Mouse (Mus musculus) layer of hippocampus, adult 9-11 months (tissue): ENCODE results near the gene Elp1.
A peak's percentile ranks its signal among the peaks of the same experiment; 100 is the strongest.

Source experiments
- DNase-seq: peaks from one replicate; pipeline ENCODE4 v3.0.0; 2022

The Elp1 gene

GRCm38 (mm10) chr4:56801907-56802668 lies at the start of gene Elp1, which contains the start of gene Fam206a:
TSS of gene Elp1 (minus strand) at chr4:56802331.
TSS of gene Fam206a (plus strand) at chr4:56802345.
- peak; percentile 94 for DNase-seq

GRCm38 (mm10) chr4:56850724-56851123 lies 48.6 kb upstream of the Elp1 start:
- DNase-seq = peak; percentile 29

- DNase-seq = no peak
These were observed 45.9 kb upstream of the Elp1 start for GRCm38 (mm10) chr4:56848044-56848443.

- DNase-seq = no peak
These were observed 45.3 kb upstream of the Elp1 start for GRCm38 (mm10) chr4:56847400-56847799.

- no peak for DNase-seq
These were observed 43.9 kb upstream of the Elp1 start for GRCm38 (mm10) chr4:56845896-56846533.

GRCm38 (mm10) chr4:56844911-56845310 lies 42.8 kb upstream of the Elp1 start:
- DNase-seq = no peak

GRCm38 (mm10) chr4:56843963-56844362 lies 41.8 kb upstream of the Elp1 start:
- DNase-seq = no peak

- no peak for DNase-seq
These were observed 40.4 kb upstream of the Elp1 start for GRCm38 (mm10) chr4:56842501-56842900.

- no peak for DNase-seq
These were observed 38.2 kb upstream of the Elp1 start for GRCm38 (mm10) chr4:56840297-56840696.

- no peak for DNase-seq
These were observed 35.5 kb upstream of the Elp1 start for GRCm38 (mm10) chr4:56837661-56838060.

GRCm38 (mm10) chr4:56831998-56832397 lies 29.9 kb upstream of the Elp1 start:
- DNase-seq = no peak

- DNase-seq = no peak
These were observed 29.0 kb upstream of the Elp1 start for GRCm38 (mm10) chr4:56831013-56831609.

GRCm38 (mm10) chr4:56829511-56829921 lies 27.4 kb upstream of the Elp1 start:
- DNase-seq = peak; percentile 47

GRCm38 (mm10) chr4:56828932-56829331 lies 26.8 kb upstream of the Elp1 start:
- no peak for DNase-seq

GRCm38 (mm10) chr4:56824231-56824630 lies 22.1 kb upstream of the Elp1 start:
- no peak for DNase-seq

GRCm38 (mm10) chr4:56820017-56820550 lies 18.0 kb upstream of the Elp1 start:
- DNase-seq = no peak

GRCm38 (mm10) chr4:56815131-56815530 lies 13.0 kb upstream of the Elp1 start:
- DNase-seq = no peak

GRCm38 (mm10) chr4:56812096-56812495 lies 10.0 kb upstream of the Elp1 start:
- no peak for DNase-seq

GRCm38 (mm10) chr4:56811642-56812041 lies 9.5 kb upstream of the Elp1 start:
- no peak for DNase-seq

GRCm38 (mm10) chr4:56809050-56809449 lies 6.9 kb upstream of the Elp1 start:
- no peak for DNase-seq

- DNase-seq = no peak
These were observed 579 bp upstream of the Elp1 start for GRCm38 (mm10) chr4:56802669-56803150.

GRCm38 (mm10) chr4:56791373-56791772 lies 10.8 kb downstream of the Elp1 start:
- DNase-seq = no peak

GRCm38 (mm10) chr4:56771065-56771464 lies 31.1 kb downstream of the Elp1 start:
- DNase-seq = no peak

GRCm38 (mm10) chr4:56768913-56769312 lies 33.2 kb downstream of the Elp1 start:
- DNase-seq = no peak
